Mouse (Mus musculus) spleen, adult 2 months (tissue): ENCODE measurements around the gene Ell.

Source experiments
- CTCF ChIP-seq: fragments of 200-500 bp; IDR thresholded peaks from 2 replicates; pipeline ENCODE4 v1.5.1; 2011; ENCODE audit warnings: mild to moderate bottlenecking, inconsistent platforms; ENCODE audit not compliant: insufficient read depth, insufficient read length, insufficient replicate concordance; ENCODE audit errors: extremely low read depth
- POLR2A ChIP-seq: fragments of 200-500 bp; IDR thresholded peaks from 2 replicates; pipeline ENCODE4 v1.6.1; 2011; ENCODE audit warnings: low read depth, low read length, inconsistent platforms

GRCm38 (mm10) chr8:70539077-70539813 lies at the start of gene Ell:
- TF ChIP-seq POLR2A (peak; percentile 75), CTCF (no peak)
